Mouse (Mus musculus) B cell, adult 67 days (primary cell): ENCODE measurements around the gene Slc41a1. TPM values are rescaled to one million over a fixed set of nuclear protein-coding genes. Genes with fewer than 3 reads are reported as not detected.

Experiments used
- total RNA-seq, 2 experiments: library from RNA; stranded (reverse); gene quantifications; 4 replicates each; pipeline ENCODE4 v1.2.4; 2023

The Slc41a1 gene
- total RNA-seq: 10 to 100 TPM; 49.2 to 54.4 TPM

GRCm38 (mm10) chr1:131827207-131827786 is at the start of gene Slc41a1:
Gene Slc41a1, plus strand, starts transcription at chr1:131827493.

DNA sequence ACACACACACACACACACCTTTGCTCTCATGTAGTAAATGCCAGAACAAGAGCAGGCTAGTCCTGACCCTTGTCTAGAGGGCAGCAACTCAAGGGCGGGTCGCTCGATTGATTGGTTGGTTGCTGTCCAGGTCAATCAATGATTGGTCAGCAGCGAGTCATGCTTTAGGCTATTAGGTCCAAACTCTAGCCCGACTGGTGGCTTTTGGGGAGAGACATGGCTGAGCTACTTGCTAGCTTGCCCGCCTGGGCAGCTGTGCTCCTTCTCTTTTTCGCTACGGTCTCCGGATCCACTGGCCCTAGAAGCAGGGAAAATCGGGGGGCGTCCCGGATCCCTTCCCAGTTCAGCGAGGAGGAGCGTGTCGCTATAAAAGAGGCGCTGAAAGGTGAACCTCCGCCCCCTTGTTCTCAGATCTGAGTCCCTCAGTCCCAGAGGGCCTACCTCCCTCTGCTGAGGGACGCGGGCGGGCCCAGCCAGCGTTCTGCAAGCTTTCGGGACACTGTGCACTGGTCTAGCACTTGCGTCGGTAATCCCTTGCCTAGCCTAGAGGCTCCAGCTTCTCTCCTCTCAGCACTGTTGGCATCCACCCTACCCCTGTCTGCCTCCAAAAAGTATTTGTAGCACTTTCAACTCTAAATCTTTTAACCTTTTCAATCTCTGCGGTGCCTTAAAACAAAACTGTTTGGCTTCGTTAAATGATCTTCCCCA is 29.9 kb upstream of the Slc41a1 start, which contains the start of gene Pm20d1:
Gene Pm20d1 (plus strand): TSS at position 180 of the 708 bp plus-strand sequence.

GRCm38 (mm10) chr1:131867093-131867945 is 40.0 kb downstream of the Slc41a1 start, which contains the start of gene Rab29:
Gene Rab29, plus strand, starts transcription at chr1:131867224.

Other genes with a start within 250 kb of the Slc41a1 start
- gene Avpr1b, start 228.3 kb upstream of the Slc41a1 start, total RNA-seq: not detected
- 100 to 1,000 TPM; 131 to 135 TPM for gene Ctse, start 189.2 kb upstream of the Slc41a1 start, total RNA-seq
- under 1 TPM; 0.32 to 0.68 TPM for gene Rab7b, start 138.8 kb upstream of the Slc41a1 start, total RNA-seq
- gene Slc26a9, start 83.5 kb upstream of the Slc41a1 start, total RNA-seq: not detected
- not detected for gene Pm20d1, start 30.1 kb upstream of the Slc41a1 start, total RNA-seq
- gene Rab29, start 39.7 kb downstream of the Slc41a1 start, total RNA-seq: 10 to 100 TPM; 17.4 to 23.4 TPM
- 10 to 100 TPM; 89.1 to 94.5 TPM for gene Nucks1, start 83.0 kb downstream of the Slc41a1 start, total RNA-seq
- gene Slc45a3, start 135.5 kb downstream of the Slc41a1 start, total RNA-seq: 1 to 10 TPM in 1 of 2 experiments, under 1 TPM in 1; 0.92 to 1.0 TPM
- gene Elk4, start 180.1 kb downstream of the Slc41a1 start, total RNA-seq: 100 to 1,000 TPM; 330 to 333 TPM
- gene Mfsd4a, start 240.6 kb downstream of the Slc41a1 start, total RNA-seq: under 1 TPM in 1 of 2 experiments, not detected in 1; 0.17 TPM